Mouse (Mus musculus) heart, embryonic 12.5 days (tissue): ENCODE measurements at regions not wholly inside any gene's neighbourhood (a gene's known extent, or its start where the extent isn't known, plus 50 kb on each side); places are given as distances from the start of the nearest gene placed in this dataset.

Source experiments
- ATAC-seq: fragments of 200-750 bp; cut with Nextera tagmentation; 2 replicates; pipeline ENCODE4 v1.8.0; 2017; ENCODE audit warnings: moderate TSS enrichment, moderate library complexity; ENCODE audit not compliant: insufficient number of reproducible peaks, low FRiP score
- H3K27ac ChIP-seq: fragments of 300-500 bp; sonication (generic); 2 replicates; pipeline ENCODE4 v1.5.1; 2016; ENCODE audit warnings: mild to moderate bottlenecking, moderate library complexity; ENCODE audit not compliant: poor library complexity, severe bottlenecking
- H3K27me3 ChIP-seq: fragments of 300-500 bp; sonication (generic); replicated peaks from 2 replicates; pipeline ENCODE4 v1.6.1; 2016; ENCODE audit warnings: mild to moderate bottlenecking, moderate library complexity
- H3K36me3 ChIP-seq: fragments of 300-500 bp; sonication (generic); 2 replicates; pipeline ENCODE4 v1.6.1; 2016; ENCODE audit warnings: mild to moderate bottlenecking, moderate library complexity
- H3K4me1 ChIP-seq: fragments of 300-500 bp; sonication (generic); replicated peaks from 2 replicates; pipeline ENCODE4 v1.6.1; 2016; ENCODE audit warnings: mild to moderate bottlenecking
- H3K4me2 ChIP-seq: fragments of 300-500 bp; sonication (generic); 2 replicates; pipeline ENCODE4 v1.6.1; 2016; ENCODE audit warnings: mild to moderate bottlenecking, moderate library complexity
- H3K4me3 ChIP-seq: fragments of 300-500 bp; sonication (generic); 2 replicates; pipeline ENCODE4 v1.5.1; 2016; ENCODE audit warnings: mild to moderate bottlenecking
- H3K9ac ChIP-seq: fragments of 300-500 bp; sonication (generic); 2 replicates; pipeline ENCODE4 v1.6.1; 2016; ENCODE audit warnings: mild to moderate bottlenecking, moderate library complexity
- H3K9me3 ChIP-seq: fragments of 300-500 bp; sonication (generic); replicated peaks from 2 replicates; pipeline ENCODE4 v1.6.1; 2016; ENCODE audit warnings: mild to moderate bottlenecking, moderate library complexity
- WGBS: fragments of 180-500 bp; shearing (Covaris S2); methylation state at CpG from one replicate; pipeline ENCODE4 v1.1.7; 2016; 5-methylcytosine and 5-hydroxymethylcytosine counted together

GRCm38 (mm10) chr14:114953070-114953665 lies 138.8 kb upstream of the Gpc5 start:
- Histone ChIP-seq H3K27me3 (no peaks in the 10 kb centered on the region), H3K27ac (no peak overlapping the region), H3K4me1 (peaks cover 17% of the 10 kb centered on the region), H3K9me3 (no peaks in the 10 kb centered on the region), H3K36me3 (no peaks in the 10 kb centered on the region), H3K4me2 (no peak overlapping the region), H3K4me3 (no peak overlapping the region), H3K9ac (no peak overlapping the region)
- 27% methylated on average over 4 of the region's 4 CpGs for WGBS
- no peak for ATAC-seq

GRCm38 (mm10) chr14:114954287-114954686 lies 137.7 kb upstream of the Gpc5 start:
- peaks cover 17% of the 10 kb centered on the region for H3K4me1 ChIP-seq
- no peak overlapping the region for H3K9ac ChIP-seq
- 57% methylated on average over 4 of the region's 4 CpGs for WGBS
- H3K27me3 ChIP-seq, result no peaks in the 10 kb centered on the region
- H3K27ac ChIP-seq, result no peak overlapping the region
- no peaks in the 10 kb centered on the region for H3K9me3 ChIP-seq
- no peak overlapping the region for H3K4me2 ChIP-seq
- no peaks in the 10 kb centered on the region for H3K36me3 ChIP-seq
- no peak overlapping the region for H3K4me3 ChIP-seq
- no peak for ATAC-seq

- ATAC-seq, result no peak
- no peak overlapping the region for H3K27ac ChIP-seq
- peaks cover 29% of the 10 kb centered on the region for H3K4me1 ChIP-seq
- H3K4me2 ChIP-seq, result no peak overlapping the region
- 18% methylated on average over 2 of the region's 2 CpGs for WGBS
- H3K9ac ChIP-seq, result no peak overlapping the region
- H3K27me3 ChIP-seq, result no peaks in the 10 kb centered on the region
- H3K9me3 ChIP-seq, result no peaks in the 10 kb centered on the region
- H3K4me3 ChIP-seq, result no peak overlapping the region
- no peaks in the 10 kb centered on the region for H3K36me3 ChIP-seq
These were observed 136.4 kb upstream of the Gpc5 start for GRCm38 (mm10) chr14:114955572-114955971.

- no peak overlapping the region for H3K9ac ChIP-seq
- peaks cover 17% of the 10 kb centered on the region for H3K4me1 ChIP-seq
- no peak for ATAC-seq
- no peaks in the 10 kb centered on the region for H3K27me3 ChIP-seq
- no peaks in the 10 kb centered on the region for H3K36me3 ChIP-seq
- 0 out of 2 replicates have a peak overlapping the region, but pooled peaks have one; percentile 6 for H3K4me2 ChIP-seq
- 5% methylated on average over 5 of the region's 5 CpGs for WGBS
- no peaks in the 10 kb centered on the region for H3K9me3 ChIP-seq
- no peak overlapping the region for H3K27ac ChIP-seq
- H3K4me3 ChIP-seq, result no peak overlapping the region
These were observed 131.7 kb upstream of the Gpc5 start for GRCm38 (mm10) chr14:114960273-114960672.

- H3K4me3 ChIP-seq, result no peak overlapping the region
- ATAC-seq, result no peak
- WGBS, result 86% methylated on average over 3 of the region's 3 CpGs
- no peaks in the 10 kb centered on the region for H3K27me3 ChIP-seq
- H3K36me3 ChIP-seq, result no peaks in the 10 kb centered on the region
- no peaks in the 10 kb centered on the region for H3K9me3 ChIP-seq
- H3K9ac ChIP-seq, result no peak overlapping the region
- no peak overlapping the region for H3K4me2 ChIP-seq
- H3K4me1 ChIP-seq, result peaks cover 1% of the 10 kb centered on the region; the same call in 1 of the 2 replicates
- no peak overlapping the region for H3K27ac ChIP-seq
These were observed 126.1 kb upstream of the Gpc5 start for GRCm38 (mm10) chr14:114965941-114966340.

- Histone ChIP-seq H3K27me3 (no peaks in the 10 kb centered on the region), H3K4me3 (no peak overlapping the region), H3K4me1 (no peaks in the 10 kb centered on the region), H3K4me2 (no peak overlapping the region), H3K9me3 (no peaks in the 10 kb centered on the region), H3K36me3 (no peaks in the 10 kb centered on the region), H3K27ac (no peak overlapping the region), H3K9ac (no peak overlapping the region)
- 83% methylated on average over 3 of the region's 3 CpGs for WGBS
- ATAC-seq, result no peak
These were observed 123.0 kb upstream of the Gpc5 start for GRCm38 (mm10) chr14:114969020-114969419.

- no peaks in the 10 kb centered on the region for H3K27me3 ChIP-seq
- H3K4me3 ChIP-seq, result no peak overlapping the region
- H3K9ac ChIP-seq, result no peak overlapping the region
- H3K9me3 ChIP-seq, result no peaks in the 10 kb centered on the region
- H3K4me2 ChIP-seq, result no peak overlapping the region
- H3K4me1 ChIP-seq, result no peaks in the 10 kb centered on the region
- 76% methylated on average over 3 of the region's 3 CpGs for WGBS
- H3K36me3 ChIP-seq, result no peaks in the 10 kb centered on the region
- no peak for ATAC-seq
- no peak overlapping the region for H3K27ac ChIP-seq
These were observed 110.9 kb upstream of the Gpc5 start for GRCm38 (mm10) chr14:114981120-114981519.

DNA sequence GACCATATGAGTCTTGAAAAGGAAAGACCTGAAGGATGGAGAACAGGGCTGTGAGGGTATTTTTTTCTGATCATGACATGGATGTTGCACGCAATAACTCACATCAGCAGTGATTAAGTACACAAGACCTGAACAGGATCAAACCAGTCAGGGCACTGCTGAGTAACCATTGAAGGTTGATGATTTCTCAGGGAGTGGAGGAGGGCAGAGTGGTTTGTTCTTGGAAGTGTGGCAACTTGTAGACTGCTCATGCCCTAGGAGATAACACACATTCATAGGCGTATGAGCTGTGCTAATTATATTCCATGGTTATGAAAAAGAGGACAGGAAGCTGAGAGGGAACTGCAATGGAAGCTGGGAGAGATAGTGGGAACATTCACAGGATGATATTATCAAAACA lies 88.8 kb upstream of the Gpc5 start:
- Histone ChIP-seq H3K4me1 (no peaks in the 10 kb centered on the region), H3K36me3 (no peaks in the 10 kb centered on the region), H3K9ac (no peak overlapping the region), H3K27ac (no peak overlapping the region), H3K4me2 (no peak overlapping the region), H3K4me3 (no peak overlapping the region), H3K27me3 (no peaks in the 10 kb centered on the region), H3K9me3 (no peaks in the 10 kb centered on the region)
- 69% methylated on average over 2 of the region's 2 CpGs for WGBS
- ATAC-seq, result no peak

GRCm38 (mm10) chr14:115004733-115005405 lies 87.1 kb upstream of the Gpc5 start:
- Histone ChIP-seq H3K4me1 (no peaks in the 10 kb centered on the region), H3K27ac (no peak overlapping the region), H3K9ac (no peak overlapping the region), H3K36me3 (no peaks in the 10 kb centered on the region), H3K27me3 (no peaks in the 10 kb centered on the region), H3K9me3 (no peaks in the 10 kb centered on the region), H3K4me3 (no peak overlapping the region), H3K4me2 (no peak overlapping the region)
- no peak for ATAC-seq
- WGBS, result 56% methylated on average over 6 of the region's 6 CpGs

- Histone ChIP-seq H3K36me3 (no peaks in the 10 kb centered on the region), H3K9me3 (no peaks in the 10 kb centered on the region), H3K27ac (no peak overlapping the region), H3K9ac (no peak overlapping the region), H3K4me3 (no peak overlapping the region), H3K27me3 (no peaks in the 10 kb centered on the region), H3K4me1 (no peaks in the 10 kb centered on the region), H3K4me2 (no peak overlapping the region)
- 84% methylated on average over 3 of the region's 3 CpGs for WGBS
- ATAC-seq, result no peak
These were observed 81.1 kb upstream of the Gpc5 start for GRCm38 (mm10) chr14:115010877-115011276.

GRCm38 (mm10) chr14:115015299-115015698 lies 76.7 kb upstream of the Gpc5 start:
- H3K9me3 ChIP-seq, result no peaks in the 10 kb centered on the region
- no peak for ATAC-seq
- H3K27me3 ChIP-seq, result no peaks in the 10 kb centered on the region
- no peak overlapping the region for H3K4me3 ChIP-seq
- H3K4me1 ChIP-seq, result no peaks in the 10 kb centered on the region
- no peaks in the 10 kb centered on the region for H3K36me3 ChIP-seq
- H3K27ac ChIP-seq, result no peak overlapping the region
- no peak overlapping the region for H3K4me2 ChIP-seq
- no peak overlapping the region for H3K9ac ChIP-seq
- WGBS, result 43% methylated on average over 5 of the region's 5 CpGs
